Mouse (Mus musculus) adrenal gland (tissue): ENCODE results near the gene Tgoln1.

Source experiments
- intact Hi-C: fragments of 180-260 bp; cut with DNase I; formaldehyde crosslinking; loops from one replicate; pipeline ENCODE4 v1.15.1; 2025

Gene Tgoln1

DNA sequence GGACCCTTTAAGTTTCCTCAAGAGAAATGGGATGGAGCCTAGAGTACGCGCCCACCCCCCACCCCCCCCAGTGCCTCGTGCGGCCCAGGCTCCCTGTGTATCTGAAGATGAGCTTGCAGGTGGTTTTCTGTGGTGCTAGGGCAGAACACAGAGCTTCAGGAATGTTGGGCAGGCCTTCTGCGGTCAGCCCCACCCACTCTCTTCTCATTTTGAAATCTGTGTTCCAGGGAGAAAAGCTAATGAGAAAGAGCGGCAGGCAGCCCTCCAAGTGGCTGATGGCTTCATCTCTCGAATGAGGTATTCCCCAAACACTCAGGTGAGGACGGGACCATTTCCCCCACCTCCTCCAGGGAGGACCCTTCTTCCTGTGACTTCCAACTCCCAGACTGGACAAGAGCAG is 56.0 kb downstream of the Tgoln1 start:
- intact Hi-C loops = no loop called here
